Mouse (Mus musculus): Measurements from ENCODE around the gene Mtcl1. TPM values are rescaled to one million over a fixed set of nuclear protein-coding genes. Genes with fewer than 3 reads are reported as not detected.

Gene Mtcl1
- polyA plus RNA-seq, 1 experiment from 2014 or later = 1.5 TPM

DNA sequence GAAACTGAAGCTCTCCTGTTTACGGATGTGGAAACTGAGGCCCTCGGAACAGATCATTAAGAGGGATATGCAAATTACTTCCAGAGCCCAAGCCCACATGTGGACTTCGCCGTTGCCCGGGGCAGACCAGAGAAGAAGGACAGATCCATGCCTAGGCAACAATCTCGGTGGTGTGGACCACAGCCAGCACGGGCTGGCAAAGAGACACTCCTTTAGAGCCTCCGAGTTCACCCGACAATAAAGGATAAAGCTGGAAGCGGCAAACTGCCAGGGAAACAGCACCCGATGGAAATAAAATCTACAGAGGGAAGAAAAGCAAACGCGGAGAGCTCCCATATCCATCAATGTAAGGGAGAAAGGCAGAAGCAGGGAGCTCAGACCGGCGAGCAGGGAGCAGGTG, 103.9 kb downstream of the Mtcl1 start:
- Histone ChIP-seq H3K4me2 (replicated peaks; ENCODE audit: low read depth) (no peak overlapping the region), H3K4me3 (ENCODE audit: low read depth, low read length) (no peak overlapping the region), H3K4me1 (replicated peaks; ENCODE audit: control insufficient read depth, insufficient read depth, low read length) (no peaks in the 10 kb centered on the region), H3K9ac (ENCODE audit: low read depth, low read length) (no peak overlapping the region), H3K27me3 (replicated peaks; ENCODE audit: control insufficient read depth, insufficient read depth, low read length) (no peaks in the 10 kb centered on the region), H3K27ac (ENCODE audit: low read depth, low read length) (no peak overlapping the region), H3K36me3 (ENCODE audit: control insufficient read depth, insufficient read depth) (peaks cover 7% of the 10 kb centered on the region; the same call in 1 of the 2 replicates), H3K9me3 (ENCODE audit: control insufficient read depth) (no peaks in the 10 kb centered on the region)
- no peak for TF ChIP-seq CTCF (IDR thresholded peaks at IDR 0.05; ENCODE audit: low read depth)
- ATAC-seq = no peak
- 87% methylated on average over 15 of the region's 15 CpGs for WGBS

DNA sequence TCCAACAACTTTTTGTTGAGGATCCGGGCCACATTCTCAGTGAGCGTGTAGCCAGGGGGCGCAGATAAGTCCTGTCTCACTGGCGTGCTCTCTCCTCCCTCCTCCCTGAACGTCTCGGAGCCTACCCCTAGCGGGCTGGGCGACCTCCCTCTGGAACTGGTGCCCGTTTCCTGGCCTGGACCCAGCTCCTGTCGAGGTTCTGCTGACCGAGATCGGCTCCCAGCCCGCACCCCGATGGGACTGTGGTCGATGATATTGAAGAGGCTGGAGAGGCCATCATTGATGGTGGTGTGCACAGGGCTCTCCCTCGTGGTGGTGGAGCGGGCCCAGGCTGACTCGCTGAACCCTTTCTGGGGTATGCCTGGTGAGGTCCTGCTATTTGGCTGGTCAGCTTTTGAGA, 106.6 kb downstream of the Mtcl1 start:
- no peak for TF ChIP-seq CTCF (IDR thresholded peaks at IDR 0.05; ENCODE audit: low read depth)
- WGBS = 92% methylated on average over 18 of the region's 18 CpGs
- no peaks in the 10 kb centered on the region for H3K4me1 ChIP-seq (replicated peaks; ENCODE audit: control insufficient read depth, insufficient read depth, low read length)
- H3K4me3 ChIP-seq (ENCODE audit: low read depth, low read length) = no peak overlapping the region
- H3K27me3 ChIP-seq (replicated peaks; ENCODE audit: control insufficient read depth, insufficient read depth, low read length) = no peaks in the 10 kb centered on the region
- H3K27ac ChIP-seq (ENCODE audit: low read depth, low read length) = no peak overlapping the region
- H3K4me2 ChIP-seq (replicated peaks; ENCODE audit: low read depth) = no peak overlapping the region
- no peak for ATAC-seq
- H3K9me3 ChIP-seq (ENCODE audit: control insufficient read depth) = no peaks in the 10 kb centered on the region
- H3K9ac ChIP-seq (ENCODE audit: low read depth, low read length) = no peak overlapping the region
- H3K36me3 ChIP-seq (ENCODE audit: control insufficient read depth, insufficient read depth) = peaks cover 7% of the 10 kb centered on the region; the same call in 1 of the 2 replicates

DNA sequence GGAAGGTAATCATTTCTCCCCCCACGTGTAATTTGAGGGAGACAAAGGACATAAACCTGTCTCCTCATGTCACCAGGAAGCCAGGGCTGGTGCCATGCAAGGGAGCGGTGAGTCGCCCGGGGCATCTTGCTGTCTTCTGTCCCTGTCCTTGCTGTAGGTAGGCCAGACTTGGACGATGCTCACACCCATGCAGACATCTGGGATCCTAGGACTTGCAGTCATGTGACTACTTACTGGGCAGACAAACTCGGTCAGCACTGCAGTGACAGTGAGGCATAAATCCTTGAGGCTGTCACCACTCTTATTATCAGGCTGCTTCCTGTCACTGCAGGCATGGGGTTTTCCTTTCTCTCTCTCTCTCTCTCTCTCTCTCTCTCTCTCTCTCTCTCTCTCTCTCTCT, 107.9 kb downstream of the Mtcl1 start:
- no peak for ATAC-seq
- Histone ChIP-seq H3K27ac (ENCODE audit: low read depth, low read length) (no peak overlapping the region), H3K9me3 (ENCODE audit: control insufficient read depth) (no peaks in the 10 kb centered on the region), H3K36me3 (ENCODE audit: control insufficient read depth, insufficient read depth) (peaks cover 7% of the 10 kb centered on the region; the same call in 1 of the 2 replicates), H3K4me2 (replicated peaks; ENCODE audit: low read depth) (no peak overlapping the region), H3K4me3 (ENCODE audit: low read depth, low read length) (no peak overlapping the region), H3K4me1 (replicated peaks; ENCODE audit: control insufficient read depth, insufficient read depth, low read length) (no peaks in the 10 kb centered on the region), H3K9ac (ENCODE audit: low read depth, low read length) (no peak overlapping the region), H3K27me3 (replicated peaks; ENCODE audit: control insufficient read depth, insufficient read depth, low read length) (no peaks in the 10 kb centered on the region)
- 66% methylated on average over 6 of the region's 6 CpGs for WGBS
- no peak for TF ChIP-seq CTCF (IDR thresholded peaks at IDR 0.05; ENCODE audit: low read depth)

DNA sequence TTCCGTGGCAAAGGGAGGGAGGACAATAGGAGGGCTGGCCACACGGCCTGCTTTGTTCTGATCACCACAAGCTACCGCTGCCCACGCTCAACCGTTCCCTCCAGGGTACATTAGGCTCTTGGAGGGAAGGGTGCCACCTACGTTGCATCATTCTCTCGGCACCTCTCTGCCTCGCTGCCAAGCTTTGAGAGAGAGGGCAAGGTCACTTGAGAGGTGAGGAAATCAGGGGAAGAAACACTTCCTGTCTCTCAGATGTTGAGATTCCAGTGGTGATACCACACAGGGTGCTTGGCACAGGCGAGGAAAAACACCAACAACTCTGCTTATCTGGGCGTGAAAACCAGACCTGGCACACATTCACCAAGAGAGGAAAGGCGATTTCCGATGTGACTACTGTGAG, 108.8 kb downstream of the Mtcl1 start:
- no peak overlapping the region for H3K4me3 ChIP-seq (ENCODE audit: low read depth, low read length)
- no peaks in the 10 kb centered on the region for H3K27me3 ChIP-seq (replicated peaks; ENCODE audit: control insufficient read depth, insufficient read depth, low read length)
- no peak overlapping the region for H3K9ac ChIP-seq (ENCODE audit: low read depth, low read length)
- WGBS = 78% methylated on average over 12 of the region's 12 CpGs
- H3K4me1 ChIP-seq (replicated peaks; ENCODE audit: control insufficient read depth, insufficient read depth, low read length) = no peaks in the 10 kb centered on the region
- H3K9me3 ChIP-seq (ENCODE audit: control insufficient read depth) = no peaks in the 10 kb centered on the region
- H3K27ac ChIP-seq (ENCODE audit: low read depth, low read length) = no peak overlapping the region
- no peak for TF ChIP-seq CTCF (IDR thresholded peaks at IDR 0.05; ENCODE audit: low read depth)
- H3K36me3 ChIP-seq (ENCODE audit: control insufficient read depth, insufficient read depth) = peaks cover 7% of the 10 kb centered on the region; the same call in 1 of the 2 replicates
- ATAC-seq = no peak
- no peak overlapping the region for H3K4me2 ChIP-seq (replicated peaks; ENCODE audit: low read depth)

DNA sequence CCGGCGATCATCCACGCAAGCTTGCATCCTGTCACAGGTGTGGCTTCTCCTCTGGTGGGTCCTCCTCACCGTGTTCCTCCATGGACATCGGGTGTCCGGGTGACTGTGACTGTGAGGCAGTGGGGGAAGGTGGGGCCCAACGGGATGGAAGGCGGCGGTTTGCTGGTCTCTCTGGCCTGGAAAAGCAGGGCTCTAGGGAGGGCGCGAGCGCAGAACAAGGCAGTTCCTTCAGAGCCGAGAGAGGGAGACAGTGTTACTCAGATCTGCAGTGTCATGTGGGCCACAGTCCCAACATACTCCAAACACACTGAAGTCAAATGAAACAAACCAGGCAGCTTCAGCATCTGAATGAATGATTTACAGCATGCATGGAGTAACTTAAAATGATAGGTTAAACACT, 111.6 kb downstream of the Mtcl1 start:
- no peak overlapping the region for H3K4me3 ChIP-seq (ENCODE audit: low read depth, low read length)
- H3K36me3 ChIP-seq (ENCODE audit: control insufficient read depth, insufficient read depth) = no peaks in the 10 kb centered on the region; the same call in 1 of the 2 replicates
- TF ChIP-seq CTCF (IDR thresholded peaks at IDR 0.05; ENCODE audit: low read depth) = peak; percentile 19; the same call in 1 of the 2 replicates
- no peak overlapping the region for H3K27ac ChIP-seq (ENCODE audit: low read depth, low read length)
- WGBS = 88% methylated on average over 13 of the region's 13 CpGs
- no peak overlapping the region for H3K9ac ChIP-seq (ENCODE audit: low read depth, low read length)
- no peak for ATAC-seq
- H3K4me2 ChIP-seq (replicated peaks; ENCODE audit: low read depth) = no peak overlapping the region
- H3K9me3 ChIP-seq (ENCODE audit: control insufficient read depth) = no peaks in the 10 kb centered on the region
- H3K27me3 ChIP-seq (replicated peaks; ENCODE audit: control insufficient read depth, insufficient read depth, low read length) = no peaks in the 10 kb centered on the region
- H3K4me1 ChIP-seq (replicated peaks; ENCODE audit: control insufficient read depth, insufficient read depth, low read length) = no peaks in the 10 kb centered on the region

DNA sequence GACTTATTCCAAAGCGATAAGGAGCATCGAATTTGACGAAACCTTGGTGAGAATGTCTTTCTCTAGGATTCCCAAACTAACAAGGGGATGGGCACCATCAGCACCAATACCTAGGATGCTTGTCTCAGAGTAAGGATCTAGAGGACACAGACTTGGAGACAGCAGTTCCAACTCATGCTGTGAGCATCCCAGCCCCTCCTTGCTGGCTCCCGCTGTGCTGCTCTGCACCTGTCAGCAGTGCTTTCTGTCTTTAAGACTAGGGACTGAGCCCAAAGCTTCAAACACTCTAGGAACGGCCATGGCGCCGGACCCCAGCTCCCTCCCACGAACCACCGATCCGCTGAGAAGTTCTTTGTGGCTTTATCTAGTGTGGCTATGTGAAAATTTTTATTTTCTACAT, 114.0 kb downstream of the Mtcl1 start:
- no peak overlapping the region for H3K9ac ChIP-seq (ENCODE audit: low read depth, low read length)
- H3K27ac ChIP-seq (ENCODE audit: low read depth, low read length) = no peak overlapping the region
- no peaks in the 10 kb centered on the region for H3K9me3 ChIP-seq (ENCODE audit: control insufficient read depth)
- no peaks in the 10 kb centered on the region for H3K27me3 ChIP-seq (replicated peaks; ENCODE audit: control insufficient read depth, insufficient read depth, low read length)
- ATAC-seq = no peak
- no peak overlapping the region for H3K4me2 ChIP-seq (replicated peaks; ENCODE audit: low read depth)
- no peak for TF ChIP-seq CTCF (IDR thresholded peaks at IDR 0.05; ENCODE audit: low read depth)
- 93% methylated on average over 10 of the region's 10 CpGs for WGBS
- H3K4me3 ChIP-seq (ENCODE audit: low read depth, low read length) = no peak overlapping the region
- H3K36me3 ChIP-seq (ENCODE audit: control insufficient read depth, insufficient read depth) = no peaks in the 10 kb centered on the region; the same call in 1 of the 2 replicates
- no peaks in the 10 kb centered on the region for H3K4me1 ChIP-seq (replicated peaks; ENCODE audit: control insufficient read depth, insufficient read depth, low read length)

DNA sequence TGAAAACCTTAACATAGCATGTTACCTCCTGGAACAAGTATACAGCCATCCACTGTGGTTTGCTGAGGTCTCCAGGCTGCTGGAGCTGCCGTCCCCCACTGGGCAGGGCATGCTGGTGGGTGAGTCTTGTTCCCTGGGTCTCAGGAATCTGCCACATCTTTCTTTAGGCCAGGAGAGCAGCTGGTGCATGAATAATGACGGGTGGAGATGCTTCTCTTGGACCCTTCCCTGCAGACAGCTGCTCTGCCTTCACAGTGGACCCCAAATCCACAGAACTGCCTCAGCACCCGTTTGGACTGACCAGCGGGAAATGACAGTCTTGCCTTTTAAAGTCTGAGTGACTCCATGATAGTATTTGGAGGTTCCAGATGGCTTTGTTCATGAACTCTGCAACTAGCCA, 114.7 kb downstream of the Mtcl1 start:
- no peak for TF ChIP-seq CTCF (IDR thresholded peaks at IDR 0.05; ENCODE audit: low read depth)
- WGBS = 82% methylated on average over 4 of the region's 4 CpGs

More for the DNA sequence above, 114.7 kb downstream of the Mtcl1 start:
- Histone ChIP-seq H3K4me1 (replicated peaks; ENCODE audit: control insufficient read depth, insufficient read depth, low read length) (no peaks in the 10 kb centered on the region), H3K4me3 (ENCODE audit: low read depth, low read length) (no peak overlapping the region), H3K27me3 (replicated peaks; ENCODE audit: control insufficient read depth, insufficient read depth, low read length) (no peaks in the 10 kb centered on the region), H3K36me3 (ENCODE audit: control insufficient read depth, insufficient read depth) (no peaks in the 10 kb centered on the region), H3K4me2 (replicated peaks; ENCODE audit: low read depth) (no peak overlapping the region), H3K9me3 (ENCODE audit: control insufficient read depth) (no peaks in the 10 kb centered on the region), H3K27ac (ENCODE audit: low read depth, low read length) (no peak overlapping the region), H3K9ac (ENCODE audit: low read depth, low read length) (no peak overlapping the region)
- no peak for ATAC-seq

Data from intestine, postnatal 0 days (tissue).